Mouse (Mus musculus) neural tube, embryonic 12.5 days (tissue): ENCODE measurements at regions not wholly inside any gene's neighbourhood (a gene's known extent, or its start where the extent isn't known, plus 50 kb on each side); places are given as distances from the start of the nearest gene placed in this dataset.
"Not testable (repeated sequence)": the region's sequence is repeated elsewhere in the genome, so short reads cannot be mapped to it uniquely, and the experiment has no call there.

ENCODE experiments used
- ATAC-seq: fragments of 200-750 bp; cut with Nextera tagmentation; 2 replicates; pipeline ENCODE4 v1.8.0; 2017; ENCODE audit warnings: low read depth, mild to moderate bottlenecking, moderate TSS enrichment, moderate library complexity; ENCODE audit not compliant: low FRiP score
- H3K27ac ChIP-seq: fragments of 300-500 bp; sonication (generic); 2 replicates; pipeline ENCODE4 v1.5.1; 2016
- H3K27me3 ChIP-seq: fragments of 300-500 bp; sonication (generic); replicated peaks from 2 replicates; pipeline ENCODE4 v1.6.1; 2016; ENCODE audit warnings: mild to moderate bottlenecking
- H3K36me3 ChIP-seq: fragments of 300-500 bp; sonication (generic); 2 replicates; pipeline ENCODE4 v1.6.1; 2016; ENCODE audit warnings: mild to moderate bottlenecking
- H3K4me1 ChIP-seq: fragments of 300-500 bp; sonication (generic); 2 replicates; pipeline ENCODE4 v1.6.1; 2016
- H3K4me2 ChIP-seq: fragments of 300-500 bp; sonication (generic); replicated peaks from 2 replicates; pipeline ENCODE4 v1.6.1; 2016; ENCODE audit warnings: mild to moderate bottlenecking
- H3K4me3 ChIP-seq: fragments of 300-500 bp; sonication (generic); 2 replicates; pipeline ENCODE4 v1.5.1; 2016
- H3K9ac ChIP-seq: fragments of 300-500 bp; sonication (generic); 2 replicates; pipeline ENCODE4 v1.6.1; 2016; ENCODE audit warnings: mild to moderate bottlenecking
- H3K9me3 ChIP-seq: fragments of 300-500 bp; sonication (generic); 2 replicates; pipeline ENCODE4 v1.6.1; 2016; ENCODE audit warnings: mild to moderate bottlenecking
- WGBS: fragments of 180-500 bp; shearing (Covaris S2); methylation state at CpG from one replicate; pipeline ENCODE4 v1.1.7; 2016; 5-methylcytosine and 5-hydroxymethylcytosine counted together

DNA sequence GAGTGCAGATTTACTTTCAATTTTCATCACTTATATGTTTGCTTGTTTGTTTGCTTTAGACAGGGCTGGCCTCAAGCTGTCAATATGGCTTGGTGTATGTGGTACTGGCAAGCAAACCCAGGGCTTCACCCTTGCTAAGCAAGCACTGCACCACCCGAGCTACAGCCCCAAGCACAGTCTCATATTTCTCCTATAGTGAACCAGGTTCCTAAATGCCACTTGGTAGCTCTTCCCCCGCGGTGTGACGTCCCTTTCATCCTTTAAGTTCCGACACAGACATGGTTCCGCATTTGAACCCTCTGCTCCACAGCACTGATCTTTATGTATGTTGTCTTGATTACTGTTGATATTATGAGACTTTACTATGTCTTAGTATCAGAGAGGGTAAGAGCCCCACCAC is 93.4 kb upstream of the Dlg1 start:
- no peaks in the 10 kb centered on the region for H3K9me3 ChIP-seq
- H3K27me3 ChIP-seq: no peaks in the 10 kb centered on the region
- H3K4me2 ChIP-seq: no peak overlapping the region
- H3K36me3 ChIP-seq: no peaks in the 10 kb centered on the region
- no peak overlapping the region for H3K9ac ChIP-seq
- no peak overlapping the region for H3K4me3 ChIP-seq
- H3K27ac ChIP-seq: no peak overlapping the region
- H3K4me1 ChIP-seq: no peaks in the 10 kb centered on the region
- 78% methylated on average over 6 of the region's 6 CpGs for WGBS
- no peak for ATAC-seq

DNA sequence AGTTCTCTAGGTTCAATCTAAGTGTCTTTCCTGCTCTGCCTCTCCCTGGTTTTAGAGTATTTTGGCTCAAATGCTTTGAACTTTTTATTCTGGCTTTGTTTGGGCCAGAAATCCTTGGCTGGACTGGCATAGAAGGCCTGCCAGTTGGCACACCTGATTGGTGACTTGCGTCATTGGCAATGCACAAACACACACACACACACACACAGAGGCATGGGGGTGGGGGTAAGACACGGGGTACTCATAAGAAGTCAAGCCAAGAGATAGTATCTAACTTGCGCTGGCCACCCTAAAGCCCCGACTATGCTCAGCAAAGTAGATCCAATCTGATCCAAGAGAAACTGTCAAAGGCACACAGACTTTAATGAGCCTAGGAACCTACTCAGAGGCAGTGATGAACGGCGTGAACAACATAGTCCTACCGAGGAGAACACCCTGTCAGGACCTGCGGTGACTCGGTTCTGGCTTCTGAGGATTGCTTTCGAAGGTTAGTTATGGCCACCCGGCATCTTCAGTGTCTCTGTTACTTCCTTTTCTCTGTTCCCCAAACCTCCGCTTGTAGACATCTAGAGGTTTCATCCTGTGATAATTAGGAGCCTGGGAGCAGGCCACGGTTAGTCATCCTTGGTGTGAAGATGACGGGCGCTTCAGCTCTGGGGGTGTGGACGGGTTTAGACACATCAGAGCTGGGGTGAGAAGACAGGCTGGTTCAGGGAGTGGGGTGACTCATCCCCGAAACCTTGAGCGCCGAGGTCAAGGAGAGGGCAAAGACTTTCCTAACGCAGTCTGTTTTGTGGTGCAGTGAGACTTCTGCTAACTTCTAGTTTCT is 92.7 kb upstream of the Dlg1 start:
- 92% methylated on average over 20 of the region's 20 CpGs for WGBS

DNA sequence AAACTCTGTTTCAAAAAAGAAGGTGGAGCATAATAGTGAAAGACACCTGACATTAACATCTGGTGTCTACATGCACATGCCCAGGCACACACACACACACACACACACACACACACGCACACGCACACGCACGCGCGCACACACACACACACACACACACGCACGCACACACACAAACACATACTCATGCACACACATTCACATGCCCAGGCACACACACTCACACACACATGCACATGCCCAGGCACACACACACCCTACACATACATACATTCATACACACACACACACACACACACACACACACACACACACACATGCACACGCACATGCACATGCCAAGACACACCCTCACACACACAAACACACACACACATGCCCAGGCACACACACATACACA is 89.4 kb upstream of the Dlg1 start:
- not testable (repeated sequence) for H3K9me3 ChIP-seq, ATAC-seq, H3K27me3 ChIP-seq, H3K27ac ChIP-seq, H3K36me3 ChIP-seq, H3K4me3 ChIP-seq, H3K4me2 ChIP-seq, H3K4me1 ChIP-seq, H3K9ac ChIP-seq
- 87% methylated on average over 9 of the region's 9 CpGs for WGBS

More for the DNA sequence above, 92.7 kb upstream of the Dlg1 start:
- no peak overlapping the region for H3K4me3 ChIP-seq
- H3K36me3 ChIP-seq: no peaks in the 10 kb centered on the region
- no peak overlapping the region for H3K27ac ChIP-seq
- H3K9me3 ChIP-seq: no peaks in the 10 kb centered on the region
- no peak overlapping the region for H3K9ac ChIP-seq
- H3K4me1 ChIP-seq: no peaks in the 10 kb centered on the region
- H3K27me3 ChIP-seq: no peaks in the 10 kb centered on the region
- H3K4me2 ChIP-seq: no peak overlapping the region
- ATAC-seq: no peak

DNA sequence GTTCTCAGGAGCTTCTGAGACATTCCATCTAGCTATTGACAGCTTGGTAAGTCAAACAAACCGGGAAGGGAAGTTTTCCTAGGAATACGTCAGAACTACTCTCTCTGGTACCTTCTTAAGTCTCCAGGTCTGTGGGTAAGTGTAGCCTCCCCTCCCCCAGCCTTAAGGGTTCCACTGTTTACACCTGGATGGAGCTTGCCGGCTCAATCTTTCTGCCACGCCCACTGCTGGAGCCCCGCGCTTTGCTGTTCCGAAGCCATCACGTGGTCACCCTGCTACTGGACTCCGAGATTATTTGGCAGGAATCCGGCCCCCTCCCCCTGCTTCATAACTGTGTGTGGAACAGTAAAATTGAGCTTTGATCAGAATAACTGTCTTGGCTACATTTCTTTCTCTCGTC is 87.6 kb upstream of the Dlg1 start:
- ATAC-seq, H3K4me1 ChIP-seq, H3K36me3 ChIP-seq, H3K9me3 ChIP-seq, H3K4me3 ChIP-seq, H3K27me3 ChIP-seq, H3K4me2 ChIP-seq, H3K9ac ChIP-seq, H3K27ac ChIP-seq: not testable (repeated sequence)
- 68% methylated on average over 11 of the region's 11 CpGs for WGBS

DNA sequence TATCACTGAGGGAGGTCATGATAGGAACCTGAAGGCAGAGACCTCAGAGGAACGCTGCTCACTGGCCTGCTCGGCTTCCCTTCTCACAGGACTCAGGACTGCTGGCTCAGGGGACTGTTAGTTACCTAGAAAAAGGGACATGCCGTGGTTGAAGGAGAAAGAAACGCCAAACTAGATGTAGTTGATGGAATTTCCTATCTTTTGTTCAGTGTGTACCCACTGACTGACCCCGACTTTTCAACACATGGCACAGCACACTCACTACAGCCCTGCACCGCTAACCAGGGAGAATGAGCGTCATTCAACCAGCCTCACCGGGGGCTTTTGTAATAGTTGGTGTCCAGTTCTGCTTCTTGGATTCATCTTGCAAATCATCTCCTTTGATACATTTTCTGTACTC is 86.8 kb upstream of the Dlg1 start:
- Histone ChIP-seq H3K27ac (no peak overlapping the region), H3K4me3 (no peak overlapping the region), H3K36me3 (no peaks in the 10 kb centered on the region), H3K4me1 (peaks cover 7% of the 10 kb centered on the region; the same call in 1 of the 2 replicates), H3K27me3 (no peaks in the 10 kb centered on the region), H3K9me3 (no peaks in the 10 kb centered on the region), H3K9ac (no peak overlapping the region), H3K4me2 (no peak overlapping the region)
- ATAC-seq: no peak
- WGBS: 65% methylated on average over 8 of the region's 8 CpGs

DNA sequence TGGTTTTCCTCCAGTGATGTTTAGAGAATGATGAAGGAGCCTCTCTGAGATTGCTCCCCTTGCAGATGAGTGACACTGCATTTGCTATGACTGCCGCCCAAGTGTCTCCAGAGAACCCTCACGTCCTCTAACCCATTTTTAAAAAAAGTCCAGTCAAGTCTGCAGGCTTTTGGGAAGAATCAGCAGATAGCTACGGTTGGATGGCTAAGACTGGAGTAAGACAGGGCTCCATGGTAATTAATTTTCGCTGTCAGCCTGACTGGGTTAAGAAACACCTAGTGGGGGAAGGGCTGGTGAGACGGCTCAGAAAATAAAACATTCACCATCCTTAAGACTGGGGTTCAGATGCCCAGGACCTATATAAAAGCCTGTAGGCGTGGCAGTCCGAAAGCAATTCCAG is 85.9 kb upstream of the Dlg1 start:
- Histone ChIP-seq H3K9me3 (no peaks in the 10 kb centered on the region), H3K9ac (no peak overlapping the region), H3K4me3 (no peak overlapping the region), H3K27me3 (no peaks in the 10 kb centered on the region), H3K4me1 (peaks cover 7% of the 10 kb centered on the region; the same call in 1 of the 2 replicates), H3K36me3 (no peaks in the 10 kb centered on the region), H3K4me2 (no peak overlapping the region), H3K27ac (no peak overlapping the region)
- 69% methylated on average over 7 of the region's 7 CpGs for WGBS
- no peak for ATAC-seq

DNA sequence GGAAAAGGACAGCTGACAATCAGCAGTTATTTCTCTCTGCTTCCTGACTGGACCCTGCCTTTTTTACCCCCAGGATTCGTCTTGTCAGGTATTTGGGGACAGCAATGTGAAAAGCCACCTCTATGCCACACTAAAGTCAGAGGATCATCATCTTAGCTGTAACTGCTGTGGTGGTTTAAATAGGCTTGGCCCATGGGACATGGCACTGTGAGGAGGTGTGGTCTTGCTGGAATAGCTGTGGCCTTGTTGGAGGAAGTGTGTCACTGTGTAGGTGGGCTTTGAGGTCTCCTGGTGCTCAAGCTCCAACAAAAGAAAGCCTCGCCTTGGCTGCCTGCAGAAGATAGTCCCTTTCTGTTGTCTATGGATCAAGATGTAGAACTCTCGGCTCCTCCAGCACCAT is 83.9 kb upstream of the Dlg1 start:
- H3K4me2 ChIP-seq: no peak overlapping the region
- H3K27me3 ChIP-seq: no peaks in the 10 kb centered on the region
- H3K9ac ChIP-seq: no peak overlapping the region
- H3K4me3 ChIP-seq: no peak overlapping the region
- no peak for ATAC-seq
- H3K4me1 ChIP-seq: peaks cover 7% of the 10 kb centered on the region; the same call in 1 of the 2 replicates
- no peaks in the 10 kb centered on the region for H3K36me3 ChIP-seq
- H3K9me3 ChIP-seq: no peaks in the 10 kb centered on the region
- no peak overlapping the region for H3K27ac ChIP-seq
- WGBS: 96% methylated on average over 3 of the region's 3 CpGs

DNA sequence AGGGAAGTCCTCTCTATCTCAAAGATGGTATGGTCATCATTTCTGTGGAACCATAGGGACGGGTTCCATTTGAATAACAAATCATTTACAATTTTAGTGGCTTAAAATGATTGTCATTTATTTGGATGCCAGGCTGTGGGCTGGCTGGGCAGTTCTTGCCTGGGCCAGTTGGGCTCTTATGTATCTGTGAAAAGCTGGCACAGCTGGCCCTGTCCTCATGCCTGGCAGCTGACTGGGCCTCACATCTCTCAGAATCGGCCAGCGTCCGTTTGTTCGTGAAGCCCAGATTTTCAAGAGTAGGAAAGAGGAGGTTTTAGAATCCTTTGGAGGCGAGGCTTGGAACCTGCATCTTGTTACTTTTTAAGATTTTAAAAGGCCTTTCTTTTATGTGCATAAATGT is 82.5 kb upstream of the Dlg1 start:
- Histone ChIP-seq H3K27me3 (no peaks in the 10 kb centered on the region), H3K4me3 (no peak overlapping the region), H3K9ac (no peak overlapping the region), H3K9me3 (no peaks in the 10 kb centered on the region), H3K4me2 (no peak overlapping the region), H3K27ac (no peak overlapping the region), H3K36me3 (no peaks in the 10 kb centered on the region), H3K4me1 (peaks cover 7% of the 10 kb centered on the region; the same call in 1 of the 2 replicates)
- WGBS: 89% methylated on average over 6 of the region's 6 CpGs
- no peak for ATAC-seq

DNA sequence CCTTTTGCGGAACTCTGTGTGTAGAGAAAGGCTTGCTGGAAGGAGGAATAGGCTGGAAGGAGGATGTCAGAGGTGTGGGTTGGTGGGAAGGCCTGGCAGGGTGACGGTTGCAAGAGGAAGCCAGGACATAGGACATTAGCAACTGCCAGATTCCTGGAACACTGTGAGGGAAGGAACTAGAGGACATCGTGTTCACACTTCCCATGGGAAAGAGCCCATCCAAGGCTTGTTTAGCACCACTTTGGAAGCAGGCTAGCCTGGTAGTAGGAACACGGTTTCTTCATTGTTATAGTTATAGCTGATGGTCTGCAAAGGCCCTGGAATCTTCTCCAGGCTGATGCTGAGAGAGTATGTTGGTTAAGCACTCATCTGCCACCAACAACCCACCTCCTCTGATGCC is 80.4 kb upstream of the Dlg1 start:
- Histone ChIP-seq H3K9ac (no peak overlapping the region), H3K27ac (no peak overlapping the region), H3K4me2 (no peak overlapping the region), H3K4me3 (no peak overlapping the region), H3K36me3 (no peaks in the 10 kb centered on the region), H3K27me3 (no peaks in the 10 kb centered on the region), H3K4me1 (no peaks in the 10 kb centered on the region), H3K9me3 (no peaks in the 10 kb centered on the region)
- ATAC-seq: no peak
- WGBS: 90% methylated on average over 4 of the region's 4 CpGs

DNA sequence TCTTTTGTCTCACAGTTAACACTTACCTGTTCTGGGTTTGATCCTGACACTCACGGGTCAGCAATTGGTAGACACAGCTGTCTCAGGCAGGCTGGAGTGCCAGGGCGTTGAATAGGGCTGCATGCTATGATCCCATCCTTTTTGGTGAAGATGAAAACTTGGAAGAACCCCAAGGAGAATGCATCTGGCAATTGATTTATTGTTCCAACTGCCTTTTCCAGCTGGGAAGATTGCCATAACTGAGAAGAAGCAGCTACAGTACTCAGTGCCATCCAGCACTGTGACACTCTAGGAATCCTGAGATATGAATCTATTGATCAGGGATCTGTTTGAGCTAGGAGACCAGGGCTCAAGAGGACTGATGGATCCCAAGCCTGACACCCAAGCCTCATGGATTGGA is 79.6 kb upstream of the Dlg1 start:
- ATAC-seq: no peak
- Histone ChIP-seq H3K4me3 (no peak overlapping the region), H3K27ac (no peak overlapping the region), H3K9ac (no peak overlapping the region), H3K36me3 (no peaks in the 10 kb centered on the region), H3K27me3 (no peaks in the 10 kb centered on the region), H3K4me2 (no peak overlapping the region), H3K4me1 (no peaks in the 10 kb centered on the region), H3K9me3 (no peaks in the 10 kb centered on the region)
- 90% methylated on average over 2 of the region's 2 CpGs for WGBS

DNA sequence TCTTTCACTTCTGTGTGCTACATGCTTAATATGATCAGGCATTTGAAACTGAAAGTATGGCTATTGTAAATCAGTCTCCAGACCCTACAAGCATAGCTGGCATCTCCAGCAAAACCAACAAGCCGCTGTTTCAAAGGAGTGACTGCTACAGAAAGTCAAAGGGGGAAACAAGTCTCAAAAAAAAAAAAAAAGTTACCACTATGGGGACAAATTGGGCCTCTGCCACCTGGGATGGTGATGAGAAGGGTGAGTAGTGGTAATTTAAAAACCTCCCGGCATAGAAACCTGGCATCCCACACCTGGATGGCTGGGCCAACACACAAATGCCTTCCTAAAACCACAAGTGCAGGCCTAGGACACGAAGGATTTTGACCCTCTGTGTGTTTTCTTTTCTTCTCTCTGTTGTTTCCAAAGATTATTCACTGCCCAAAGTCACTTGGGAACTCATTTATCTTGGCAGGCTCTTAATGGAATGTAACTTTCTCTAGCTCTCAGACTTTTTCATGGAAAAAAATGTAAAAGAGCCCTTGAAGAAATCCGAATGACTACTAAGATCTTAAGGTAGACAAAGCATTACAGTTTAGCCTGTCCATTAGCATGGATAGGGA is 78.9 kb upstream of the Dlg1 start:
- no peak overlapping the region for H3K9ac ChIP-seq
- WGBS: 76% methylated on average over 4 of the region's 4 CpGs
- no peak overlapping the region for H3K4me3 ChIP-seq
- peaks cover 2% of the 10 kb centered on the region; the same call in 1 of the 2 replicates for H3K4me1 ChIP-seq
- H3K4me2 ChIP-seq: no peak overlapping the region
- ATAC-seq: no peak
- H3K27ac ChIP-seq: no peak overlapping the region
- H3K9me3 ChIP-seq: no peaks in the 10 kb centered on the region
- H3K36me3 ChIP-seq: no peaks in the 10 kb centered on the region
- no peaks in the 10 kb centered on the region for H3K27me3 ChIP-seq

DNA sequence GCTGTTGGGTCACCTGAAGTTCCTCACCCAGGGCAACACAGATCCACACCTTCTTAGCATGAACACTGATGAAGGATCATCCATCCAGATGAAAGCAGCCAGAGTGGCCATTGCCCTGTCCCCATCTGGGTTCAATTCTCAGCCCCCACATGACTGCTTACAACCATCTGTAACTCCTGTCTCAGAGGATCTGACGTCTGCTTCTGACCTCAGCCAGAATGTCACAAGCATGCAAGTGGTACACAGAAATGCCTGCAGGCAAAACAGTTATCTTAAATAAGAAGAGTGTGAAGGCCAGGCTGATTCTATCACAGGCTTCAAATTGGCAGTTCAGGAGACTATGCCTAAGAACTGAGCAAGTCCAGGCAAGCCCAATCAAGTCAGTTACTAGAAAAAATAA is 76.2 kb upstream of the Dlg1 start:
- Histone ChIP-seq H3K27me3 (no peaks in the 10 kb centered on the region), H3K4me3 (no peak overlapping the region), H3K4me2 (no peak overlapping the region), H3K9ac (no peak overlapping the region), H3K27ac (no peak overlapping the region), H3K36me3 (no peaks in the 10 kb centered on the region), H3K4me1 (peaks cover 17% of the 10 kb centered on the region), H3K9me3 (no peaks in the 10 kb centered on the region)
- WGBS: 57% methylated on average over 1 of the region's 1 CpGs
- ATAC-seq: no peak

DNA sequence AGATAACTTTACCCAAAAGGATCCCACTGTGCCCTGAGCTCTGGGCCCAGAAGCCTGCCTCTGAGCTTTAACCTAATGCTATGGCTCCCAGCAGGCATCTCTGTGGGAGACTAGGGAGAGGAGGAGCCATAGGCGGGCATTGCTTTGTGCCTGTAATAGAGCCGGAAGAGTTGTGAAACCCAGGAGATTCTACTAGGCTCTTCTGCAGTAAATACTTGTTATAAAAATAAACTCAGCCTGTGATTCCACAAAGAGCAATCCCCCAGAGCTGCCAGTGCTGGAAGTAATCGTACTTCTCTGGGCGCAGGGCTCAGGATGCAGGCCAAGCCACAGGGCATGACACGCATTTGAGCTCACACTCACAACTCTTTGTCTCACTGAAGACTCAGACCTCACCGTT is 73.7 kb upstream of the Dlg1 start:
- H3K27me3 ChIP-seq: no peaks in the 10 kb centered on the region
- H3K4me1 ChIP-seq: peaks cover 35% of the 10 kb centered on the region

More for the DNA sequence above, 73.7 kb upstream of the Dlg1 start:
- Histone ChIP-seq H3K4me2 (no peak overlapping the region), H3K9me3 (no peaks in the 10 kb centered on the region), H3K4me3 (no peak overlapping the region), H3K9ac (no peak overlapping the region), H3K36me3 (no peaks in the 10 kb centered on the region), H3K27ac (no peak overlapping the region)
- ATAC-seq: no peak
- WGBS: 13% methylated on average over 6 of the region's 6 CpGs
